Comparison of ENCODE assay signal across 7 mouse cellular contexts in genomic region chr5:47985198-47985631, GRCm38 (mm10). TPM values are rescaled to one million over a fixed set of nuclear protein-coding genes. Genes with fewer than 3 reads are reported as not detected.
A peak's percentile ranks its signal among the peaks of the same experiment; 100 is the strongest.
DNase-seq lines count a peak whose midpoint lies in the region; ATAC-seq and TF ChIP-seq lines count a peak whose summit lies in the region.

No protein-coding gene starts in this region.

- no peak for TF ChIP-seq CTCF in ES-Bruce4 (IDR thresholded peaks at IDR 0.05; ENCODE audit: low read depth, low read length)
- no peak for TF ChIP-seq CTCF in olfactory bulb, adult 2 months (IDR thresholded peaks at IDR 0.05; ENCODE audit: insufficient read depth, low read depth, low read length)

- H3K36me3 ChIP-seq in ES-Bruce4 (ENCODE audit: control insufficient read depth, insufficient read depth, low read length, poor library complexity, severe bottlenecking) = no peaks in the 10 kb centered on the region
- H3K36me3 ChIP-seq in forebrain, embryonic 11.5 days (ENCODE audit: control insufficient read depth, insufficient read depth, low read length) = no peaks in the 10 kb centered on the region
- H3K36me3 ChIP-seq in intestine, embryonic 14.5 days (ENCODE audit: control insufficient read depth, insufficient read depth, low read length) = no peaks in the 10 kb centered on the region
- no peaks in the 10 kb centered on the region for H3K36me3 ChIP-seq in liver, embryonic 15.5 days (replicated peaks)

- peak; percentile 29 for ATAC-seq in forebrain, embryonic 11.5 days (replicated peaks; ENCODE audit: low FRiP score)
- ATAC-seq in intestine, embryonic 14.5 days (replicated peaks; ENCODE audit: low FRiP score, low TSS enrichment, low read depth) = 0 out of 2 replicates have a peak, but pooled peaks have one; percentile 3
- no peak for ATAC-seq in liver, embryonic 15.5 days (ENCODE audit: insufficient read depth)
- no peak for ATAC-seq in cerebellum, adult (ENCODE audit: insufficient number of reproducible peaks, low FRiP score, low TSS enrichment)

- H3K4me2 ChIP-seq in forebrain, embryonic 11.5 days (ENCODE audit: low read depth, low read length, severe bottlenecking) = peak overlapping the region; percentile 95
- H3K4me2 ChIP-seq in intestine, embryonic 14.5 days (ENCODE audit: low read length) = peak overlapping the region; percentile 92
- H3K4me2 ChIP-seq in liver, embryonic 15.5 days = 0 out of 2 replicates have a peak overlapping the region, but pooled peaks have one; percentile 13

- peak; percentile 80 for TF ChIP-seq EP300 in ES-Bruce4 (IDR thresholded peaks at IDR 0.05; ENCODE audit: insufficient read depth, low read depth, low read length)

- no peaks in the 10 kb centered on the region for H3K4me1 ChIP-seq in ES-Bruce4 (ENCODE audit: control insufficient read depth, insufficient read depth, low read length)
- H3K4me1 ChIP-seq in forebrain, embryonic 11.5 days (replicated peaks; ENCODE audit: control insufficient read depth, insufficient read depth, low read length) = peaks cover 5% of the 10 kb centered on the region; the same call in 1 of the 2 replicates
- H3K4me1 ChIP-seq in intestine, embryonic 14.5 days (replicated peaks; ENCODE audit: control insufficient read depth, insufficient read depth, low read length) = peaks cover 14% of the 10 kb centered on the region; the same call in 1 of the 2 replicates
- peaks cover 18% of the 10 kb centered on the region; the same call in 1 of the 2 replicates for H3K4me1 ChIP-seq in liver, embryonic 15.5 days (replicated peaks)
- H3K4me1 ChIP-seq in olfactory bulb, adult 2 months (ENCODE audit: control insufficient read depth, insufficient read depth, low read length) = peaks cover 35% of the 10 kb centered on the region

- DNase-seq in 3T3-L1 (ENCODE audit: low read depth, low spot score) = peak; percentile 75
- peak; percentile 78 for DNase-seq in forebrain, embryonic 11.5 days (ENCODE audit: low spot score)
- peak; percentile 72 for DNase-seq in intestine, embryonic 14.5 days (ENCODE audit: low spot score)

- H3K9ac ChIP-seq in ES-Bruce4 (ENCODE audit: low read depth, poor library complexity, severe bottlenecking) = no peak overlapping the region
- H3K9ac ChIP-seq in forebrain, embryonic 11.5 days (ENCODE audit: low read length) = peak overlapping the region; percentile 73
- H3K9ac ChIP-seq in intestine, embryonic 14.5 days (ENCODE audit: low read length) = peak overlapping the region; percentile 59
- no peak overlapping the region for H3K9ac ChIP-seq in liver, embryonic 15.5 days

- peaks cover 3% of the 10 kb centered on the region; the same call in 1 of the 2 replicates for H3K27me3 ChIP-seq in ES-Bruce4 (ENCODE audit: control insufficient read depth, insufficient read depth, low read length, poor library complexity, severe bottlenecking)
- H3K27me3 ChIP-seq in forebrain, embryonic 11.5 days (ENCODE audit: control insufficient read depth, insufficient read depth, low read length) = no peaks in the 10 kb centered on the region; the same call in none of the 2 replicates
- peaks cover 30% of the 10 kb centered on the region for H3K27me3 ChIP-seq in intestine, embryonic 14.5 days (replicated peaks; ENCODE audit: control insufficient read depth, insufficient read depth, low read length)
- peaks cover 52% of the 10 kb centered on the region for H3K27me3 ChIP-seq in liver, embryonic 15.5 days

- TF ChIP-seq POLR2A in ES-Bruce4 (IDR thresholded peaks at IDR 0.05; ENCODE audit: insufficient read depth, low read length) = no peak
- TF ChIP-seq POLR2A in olfactory bulb, adult 2 months (IDR thresholded peaks at IDR 0.05; ENCODE audit: insufficient read depth, low read depth, low read length) = no peak

- no peak overlapping the region for H3K27ac ChIP-seq in ES-Bruce4 (ENCODE audit: insufficient read depth, low read length)
- H3K27ac ChIP-seq in forebrain, embryonic 11.5 days (ENCODE audit: low read depth, low read length) = no peak overlapping the region
- no peak overlapping the region for H3K27ac ChIP-seq in intestine, embryonic 14.5 days (ENCODE audit: low read depth)
- no peak overlapping the region for H3K27ac ChIP-seq in liver, embryonic 15.5 days (replicated peaks)
- H3K27ac ChIP-seq in olfactory bulb, adult 2 months (ENCODE audit: insufficient read depth, low read depth, low read length) = no peak overlapping the region

- 0% methylated on average over 13 of the region's 13 CpGs for WGBS in forebrain, embryonic 11.5 days
- 5% methylated on average over 13 of the region's 13 CpGs for WGBS in intestine, embryonic 14.5 days
- WGBS in liver, embryonic 15.5 days (ENCODE audit: insufficient replicate concordance) = under 1% methylated on average over 13 of the region's 13 CpGs
- 10% methylated on average over 13 of the region's 13 CpGs for WGBS in olfactory bulb, adult 2 months

- peak overlapping the region; percentile 71 for H3K4me3 ChIP-seq in ES-Bruce4 (ENCODE audit: low read depth, low read length)
- H3K4me3 ChIP-seq in forebrain, embryonic 11.5 days (ENCODE audit: low read depth, low read length) = peak overlapping the region; percentile 63
- H3K4me3 ChIP-seq in intestine, embryonic 14.5 days (ENCODE audit: low read depth, low read length) = peak overlapping the region; percentile 56
- H3K4me3 ChIP-seq in liver, embryonic 15.5 days (replicated peaks) = no peak overlapping the region
- H3K4me3 ChIP-seq in olfactory bulb, adult 2 months (ENCODE audit: insufficient read depth, low read depth, low read length) = peak overlapping the region; percentile 8; the same call in 1 of the 2 replicates

- no peaks in the 10 kb centered on the region for H3K9me3 ChIP-seq in ES-Bruce4 (replicated peaks; ENCODE audit: control insufficient read depth, insufficient read depth, low read length, poor library complexity, severe bottlenecking)
- no peaks in the 10 kb centered on the region for H3K9me3 ChIP-seq in forebrain, embryonic 11.5 days (ENCODE audit: control insufficient read depth, low read length)
- no peaks in the 10 kb centered on the region for H3K9me3 ChIP-seq in intestine, embryonic 14.5 days (ENCODE audit: control insufficient read depth, low read length)
- H3K9me3 ChIP-seq in liver, embryonic 15.5 days (replicated peaks) = no peaks in the 10 kb centered on the region

RNA-seq across cellular contexts. Expression of gene Slit2, which starts 2.3 kb away (rescaled TPM):
- polyA plus RNA-seq in ES-Bruce4 (2011; ENCODE audit: insufficient read depth, insufficient read length, low read depth, missing spikeins) = 8.5 and 17.4 TPM in 2 replicates
- polyA plus RNA-seq in forebrain, embryonic 11.5 days (2014; fragmentation: Nextera tagmentation; extraction: Ambion mirVana) = 28.5 and 28.7 TPM in 2 replicates
- polyA plus RNA-seq in intestine, embryonic 14.5 days (2014; fragmentation: Nextera tagmentation; extraction: Ambion mirVana) = 38.6 and 40.4 TPM in 2 replicates
- polyA plus RNA-seq in liver, embryonic 15.5 days (2015; fragmentation: Nextera tagmentation; extraction: Ambion mirVana) = 0.44 and 0.75 TPM in 2 replicates
- not detected in 2 replicates for polyA plus RNA-seq in olfactory bulb, adult 2 months (2012; ENCODE audit: insufficient read depth, insufficient read length, low replicate concordance, missing spikeins)

Comparison
In these comparisons a context has a peak if more than half of its experiments do, and no peak if none do; other contexts are left out.
1. H3K9ac ChIP-seq: peak in forebrain, embryonic 11.5 days (single experiment) and intestine, embryonic 14.5 days (single experiment); none in ES-Bruce4 (single experiment) and liver, embryonic 15.5 days (single experiment).
2. ATAC-seq: peak in forebrain, embryonic 11.5 days (single experiment) and intestine, embryonic 14.5 days (single experiment); none in liver, embryonic 15.5 days (single experiment) and cerebellum, adult (single experiment).
3. H3K4me2 ChIP-seq: peak in every context shown above with its lines; median percentile 95 in forebrain, embryonic 11.5 days; 92 in intestine, embryonic 14.5 days; 13 in liver, embryonic 15.5 days.
4. Peak in every context shown above with its lines, with median percentiles within 50 percentile points of each other: DNase-seq.